Mouse (Mus musculus): ENCODE results near the gene Jrkl.

Gene Jrkl

GRCm38 (mm10) chr9:13245481-13245880 lies at the start of gene Jrkl:
TSS of gene Jrkl (minus strand) at chr9:13245829.
- in situ Hi-C loops (cut with MboI; ENCODE audit: unreplicated experiment in 2 of 2): loop anchor here in 1 of 2 experiments (5.0 to 10.0 kb wide), 2 partner anchors 219 to 347 kb away; no protein-coding TSS in a partner anchor

GRCm38 (mm10) chr9:13287482-13287881 lies 41.9 kb upstream of the Jrkl start:
- in situ Hi-C loops (cut with MboI; ENCODE audit: unreplicated experiment in 2 of 2): loop anchor here (5.0 kb wide), 1 partner anchor 35 kb away; no protein-coding TSS in a partner anchor

GRCm38 (mm10) chr9:13273219-13273618 lies 27.6 kb upstream of the Jrkl start:
- in situ Hi-C loops (cut with MboI; ENCODE audit: unreplicated experiment in 2 of 2): no loop called here

- in situ Hi-C loops (cut with MboI; ENCODE audit: unreplicated experiment in 2 of 2): no loop called here
These were observed 15.4 kb upstream of the Jrkl start for GRCm38 (mm10) chr9:13260980-13261379.

GRCm38 (mm10) chr9:13258173-13258572 lies 12.5 kb upstream of the Jrkl start:
- in situ Hi-C loops (cut with MboI; ENCODE audit: unreplicated experiment in 2 of 2): no loop called here

- in situ Hi-C loops (cut with MboI; ENCODE audit: unreplicated experiment in 2 of 2): no loop called here
These were observed 11.1 kb upstream of the Jrkl start for GRCm38 (mm10) chr9:13256726-13257125.

- in situ Hi-C loops (cut with MboI; ENCODE audit: unreplicated experiment in 2 of 2): loop anchor here (5.0 kb wide), 1 partner anchor 36 kb away; no protein-coding TSS in a partner anchor
These were observed 5.6 kb upstream of the Jrkl start for GRCm38 (mm10) chr9:13251251-13251650.

GRCm38 (mm10) chr9:13248104-13248503 lies 2.5 kb upstream of the Jrkl start:
- in situ Hi-C loops (cut with MboI; ENCODE audit: unreplicated experiment in 2 of 2): loop anchor here in 1 of 2 experiments (5.0 to 10.0 kb wide), 2 partner anchors 217 to 344 kb away; no protein-coding TSS in a partner anchor

GRCm38 (mm10) chr9:13246815-13247638 lies 1.4 kb upstream of the Jrkl start, which contains the start of gene Ccdc82:
TSS of gene Ccdc82 (plus strand) at chr9:13246955.
- in situ Hi-C loops (cut with MboI; ENCODE audit: unreplicated experiment in 2 of 2): loop anchor here in 1 of 2 experiments (5.0 to 10.0 kb wide), 2 partner anchors 218 to 345 kb away; no protein-coding TSS in a partner anchor

GRCm38 (mm10) chr9:13242321-13242720 lies 3.3 kb downstream of the Jrkl start:
- in situ Hi-C loops (cut with MboI; ENCODE audit: unreplicated experiment in 2 of 2): loop anchor here in 1 of 2 experiments (10.0 kb wide), 1 partner anchor 222 kb away; no protein-coding TSS in a partner anchor

GRCm38 (mm10) chr9:13231545-13232216 lies 13.9 kb downstream of the Jrkl start:
- in situ Hi-C loops (cut with MboI; ENCODE audit: unreplicated experiment in 2 of 2): loop anchor here (10.0 kb wide), 3 partner anchors 573 to 1473 kb away; no protein-coding TSS in a partner anchor

- in situ Hi-C loops (cut with MboI; ENCODE audit: unreplicated experiment in 2 of 2): loop anchor here (10.0 kb wide), 3 partner anchors 574 to 1474 kb away; no protein-coding TSS in a partner anchor
These were observed 15.1 kb downstream of the Jrkl start for GRCm38 (mm10) chr9:13230553-13230952.

GRCm38 (mm10) chr9:13225872-13226271 lies 19.8 kb downstream of the Jrkl start:
- in situ Hi-C loops (cut with MboI; ENCODE audit: unreplicated experiment in 2 of 2): no loop called here

- in situ Hi-C loops (cut with MboI; ENCODE audit: unreplicated experiment in 2 of 2): no loop called here
These were observed 39.3 kb downstream of the Jrkl start for GRCm38 (mm10) chr9:13206369-13206768.

- in situ Hi-C loops (cut with MboI; ENCODE audit: unreplicated experiment in 2 of 2): no loop called here
These were observed 41.9 kb downstream of the Jrkl start for GRCm38 (mm10) chr9:13203681-13204080.

GRCm38 (mm10) chr9:13203109-13203508 lies 42.5 kb downstream of the Jrkl start:
- in situ Hi-C loops (cut with MboI; ENCODE audit: unreplicated experiment in 2 of 2): no loop called here

- in situ Hi-C loops (cut with MboI; ENCODE audit: unreplicated experiment in 2 of 2): no loop called here
These were observed 45.5 kb downstream of the Jrkl start for GRCm38 (mm10) chr9:13200079-13200478.

GRCm38 (mm10) chr9:13195762-13196161 lies 49.9 kb downstream of the Jrkl start:
- in situ Hi-C loops (cut with MboI; ENCODE audit: unreplicated experiment in 2 of 2): loop anchor here (10.0 to 25.0 kb wide), 3 partner anchors 321 to 1683 kb away; no protein-coding TSS in a partner anchor

GRCm38 (mm10) chr9:13195268-13195667 lies 50.4 kb downstream of the Jrkl start:
- in situ Hi-C loops (cut with MboI; ENCODE audit: unreplicated experiment in 2 of 2): loop anchor here (10.0 to 25.0 kb wide), 3 partner anchors 320 to 1683 kb away; no protein-coding TSS in a partner anchor

- in situ Hi-C loops (cut with MboI; ENCODE audit: unreplicated experiment in 2 of 2): loop anchor here (10.0 to 25.0 kb wide), 3 partner anchors 320 to 1682 kb away; no protein-coding TSS in a partner anchor
These were observed 51.0 kb downstream of the Jrkl start for GRCm38 (mm10) chr9:13194619-13195018.

All from v-Abl transformed pro-B cells (cell line).